Mouse (Mus musculus) liver, adult (tissue): ENCODE results near the gene Gusb.

Experiments
- GATA4 ChIP-seq: IDR thresholded peaks from 2 replicates; pipeline ENCODE4 v1.6.1; 2014; ENCODE audit warnings: mild to moderate bottlenecking, low read length; ENCODE audit not compliant: insufficient replicate concordance

Gene Gusb

DNA sequence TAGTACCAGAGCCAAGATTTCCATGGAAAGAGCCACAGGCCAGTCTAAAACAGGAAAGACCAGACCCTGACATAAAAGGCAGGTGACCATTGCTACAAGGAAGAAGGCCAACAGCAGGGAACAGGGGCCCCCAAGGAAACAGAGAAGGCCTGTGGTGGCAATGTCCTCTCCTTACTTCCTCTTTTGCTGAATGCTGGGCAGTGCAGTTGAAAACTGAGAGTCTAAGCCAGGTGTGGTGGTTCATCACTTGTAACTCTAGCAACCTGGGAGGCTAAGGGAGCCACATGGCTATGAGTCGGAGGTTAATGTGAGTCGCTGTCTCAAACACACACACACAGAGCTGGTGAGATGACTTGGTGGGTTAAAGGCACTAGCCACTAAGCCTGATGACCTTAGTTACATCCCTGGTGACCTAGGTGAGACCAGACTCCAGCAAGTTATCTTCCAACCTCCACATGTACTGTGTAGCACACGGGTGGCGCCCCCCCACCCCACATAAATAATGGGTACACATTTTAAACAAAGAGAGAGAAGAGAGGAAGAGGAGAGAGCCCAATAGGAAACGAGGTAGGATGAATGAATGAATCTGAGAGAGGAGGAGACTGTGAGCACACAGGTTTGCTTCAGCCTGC lies 1.4 kb downstream of the Gusb start:
- no peak for TF ChIP-seq GATA4

DNA sequence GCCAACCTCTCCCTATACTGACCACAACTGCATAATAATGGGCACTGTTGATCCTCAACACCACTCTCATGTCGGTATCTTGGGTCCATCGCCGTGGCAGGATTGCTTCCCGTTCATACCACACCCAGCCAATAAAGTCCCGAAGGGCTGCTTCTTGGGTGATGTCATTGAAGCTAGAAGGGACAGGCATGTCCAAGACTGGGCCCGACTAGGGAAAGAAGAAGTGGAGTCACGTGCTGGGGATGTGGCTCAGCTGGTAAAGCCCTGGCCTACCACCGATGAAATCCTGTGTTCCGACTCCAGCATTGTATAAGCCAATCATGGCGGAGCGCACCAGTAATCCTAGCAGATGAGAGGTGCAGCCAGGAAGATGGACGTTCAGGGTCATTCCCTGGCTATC lies 2.1 kb downstream of the Gusb start:
- no peak for TF ChIP-seq GATA4

DNA sequence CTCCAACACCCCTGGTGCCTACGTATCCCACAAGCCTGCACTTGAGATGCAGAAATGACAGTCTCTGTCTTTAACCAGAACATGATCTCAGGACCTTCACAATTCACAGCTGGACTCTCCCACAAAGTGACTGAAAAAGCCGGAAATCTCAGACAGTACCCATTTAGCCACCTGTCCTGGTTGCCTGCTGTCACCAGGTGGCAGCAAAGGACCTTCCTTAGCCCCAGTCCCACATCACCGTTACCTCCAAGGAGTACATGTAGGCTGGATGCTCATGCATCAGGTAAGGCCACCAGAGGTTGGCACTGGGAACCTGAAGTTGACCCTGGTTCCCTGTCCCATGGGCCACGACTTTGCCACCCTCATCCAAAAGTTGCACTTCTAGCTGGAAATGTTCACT lies 3.8 kb downstream of the Gusb start:
- no peak for TF ChIP-seq GATA4

DNA sequence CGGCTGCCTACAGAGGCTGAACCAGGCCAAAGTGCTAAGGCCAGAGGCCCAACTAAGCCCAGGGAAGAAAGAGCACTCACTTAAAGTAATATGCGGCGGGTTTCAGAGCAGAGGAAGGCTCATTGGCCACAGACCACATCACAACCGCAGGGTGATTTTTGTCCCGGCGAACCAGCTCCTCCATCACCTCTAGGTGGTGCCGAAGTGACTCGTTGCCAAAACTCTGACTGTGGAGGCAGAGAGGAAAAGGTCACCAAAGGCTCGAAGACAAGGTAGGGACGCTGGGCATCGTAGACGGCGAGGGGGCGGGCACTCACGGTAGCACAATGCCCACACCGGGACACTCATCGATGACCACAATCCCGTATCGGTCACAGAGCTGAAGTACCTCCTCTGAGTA lies 5.1 kb downstream of the Gusb start:
- no peak for TF ChIP-seq GATA4

DNA sequence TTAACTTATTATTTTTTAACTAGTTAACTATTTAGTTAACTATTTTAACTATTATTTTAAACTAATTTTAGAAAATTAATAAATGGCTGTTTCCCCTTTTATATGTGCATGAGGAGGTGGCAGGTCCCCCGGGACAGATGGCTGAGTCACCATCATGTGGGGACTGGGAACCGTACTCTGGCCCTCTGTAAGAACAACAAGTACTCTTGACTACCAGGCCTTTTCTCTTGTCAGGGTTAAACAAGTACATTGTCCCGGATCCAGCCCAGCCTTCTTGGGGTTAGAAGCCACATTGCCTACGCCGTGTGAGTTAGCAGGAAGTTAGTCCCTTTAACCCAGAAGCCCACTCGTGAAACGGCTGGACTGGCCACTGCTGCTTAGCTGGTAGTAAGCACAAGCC lies 7.9 kb downstream of the Gusb start:
- no peak for TF ChIP-seq GATA4

DNA sequence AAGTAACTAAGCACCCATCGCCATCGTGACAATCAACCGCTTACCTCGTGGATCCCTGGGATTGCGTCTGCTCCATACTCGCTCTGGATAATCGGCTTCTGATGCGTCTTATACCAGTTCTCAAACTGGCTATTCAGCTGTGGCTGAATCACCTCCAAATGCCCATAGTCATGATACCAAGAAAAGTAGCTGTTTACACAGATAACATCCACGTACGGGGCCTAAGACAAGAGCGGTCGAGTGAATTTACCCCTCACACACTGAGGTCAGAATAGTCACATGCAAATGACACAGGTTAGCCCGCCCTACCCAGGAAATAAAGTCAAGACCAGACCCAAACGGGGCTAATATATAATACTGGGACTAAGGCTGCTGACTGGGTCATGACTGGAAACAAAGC lies 9.5 kb downstream of the Gusb start:
- TF ChIP-seq GATA4: no peak

DNA sequence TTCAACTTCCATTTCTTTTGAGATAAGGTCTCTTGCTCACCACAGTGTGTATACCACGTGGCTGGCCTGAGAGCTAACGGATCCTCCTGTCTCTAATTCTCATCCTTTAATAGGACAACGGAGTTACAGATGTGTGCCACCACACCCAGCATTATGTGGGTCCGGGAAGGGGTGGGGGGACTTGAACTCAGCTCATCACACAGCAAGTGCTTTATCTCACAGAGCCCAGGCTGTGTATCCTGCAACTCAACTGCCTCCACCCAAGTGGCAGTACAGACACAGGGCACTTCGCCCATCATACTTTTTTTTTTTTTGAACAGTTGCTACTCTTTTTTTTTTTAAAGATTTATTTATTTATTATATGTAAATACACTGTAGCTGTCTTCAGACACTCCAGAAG lies 11.0 kb downstream of the Gusb start:
- TF ChIP-seq GATA4: no peak

DNA sequence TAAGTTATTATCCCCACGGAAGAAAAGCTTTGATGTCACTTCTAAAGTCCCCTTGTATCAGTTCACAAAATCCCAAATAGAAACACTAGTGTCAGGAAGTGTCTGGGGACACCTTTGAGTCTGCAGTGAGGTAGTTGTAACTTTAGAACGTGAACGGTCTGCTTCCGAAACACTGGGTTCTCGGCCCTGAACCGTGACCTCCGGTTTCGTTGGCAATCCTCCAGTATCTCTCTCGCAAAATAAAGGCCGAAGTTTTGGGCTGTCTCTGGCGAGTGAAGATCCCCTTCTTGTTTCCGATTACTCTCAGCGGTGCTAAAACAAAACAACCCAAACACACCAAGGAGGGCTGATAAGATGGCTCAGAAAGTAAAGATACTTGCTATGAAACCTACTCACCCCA lies 13.5 kb downstream of the Gusb start:
- no peak for TF ChIP-seq GATA4

DNA sequence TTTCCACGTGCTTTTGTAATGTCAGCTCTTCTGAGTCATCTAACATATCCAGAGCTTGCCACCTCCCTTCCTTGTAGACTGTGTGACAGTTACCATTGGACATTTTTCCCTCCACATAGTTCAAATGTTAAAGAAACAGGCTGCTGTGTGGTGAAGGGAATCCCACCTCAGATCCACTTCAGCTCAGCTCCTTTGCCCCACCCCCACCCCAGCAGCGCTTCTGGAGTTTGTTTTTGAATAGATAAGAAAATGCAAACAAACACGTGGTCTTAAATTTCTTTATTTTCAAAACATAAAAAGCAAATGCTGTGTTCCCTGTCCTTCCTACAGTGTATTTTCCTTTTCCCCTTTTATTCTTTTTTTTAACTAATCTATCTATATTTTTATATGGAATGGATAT lies 22.6 kb downstream of the Gusb start:
- TF ChIP-seq GATA4: no peak

DNA sequence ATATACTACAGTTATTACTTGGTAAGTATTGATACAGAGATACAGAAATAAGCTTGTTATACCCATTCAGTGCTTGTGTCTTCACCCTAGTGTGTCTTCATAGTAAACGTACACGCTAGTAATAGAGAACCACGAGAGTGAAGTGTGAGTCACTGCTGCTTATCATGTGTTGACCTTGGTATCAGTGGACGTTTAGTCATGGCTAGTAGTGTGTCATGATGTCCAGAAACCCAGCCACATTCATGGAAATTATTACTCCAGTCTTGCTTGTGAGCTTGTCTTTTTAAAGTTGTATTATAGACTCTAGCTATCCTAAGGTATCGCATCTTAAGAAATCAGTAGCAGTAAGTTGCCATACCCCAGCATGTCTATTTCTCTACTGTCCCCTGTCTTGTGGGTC lies 24.2 kb downstream of the Gusb start:
- no peak for TF ChIP-seq GATA4

DNA sequence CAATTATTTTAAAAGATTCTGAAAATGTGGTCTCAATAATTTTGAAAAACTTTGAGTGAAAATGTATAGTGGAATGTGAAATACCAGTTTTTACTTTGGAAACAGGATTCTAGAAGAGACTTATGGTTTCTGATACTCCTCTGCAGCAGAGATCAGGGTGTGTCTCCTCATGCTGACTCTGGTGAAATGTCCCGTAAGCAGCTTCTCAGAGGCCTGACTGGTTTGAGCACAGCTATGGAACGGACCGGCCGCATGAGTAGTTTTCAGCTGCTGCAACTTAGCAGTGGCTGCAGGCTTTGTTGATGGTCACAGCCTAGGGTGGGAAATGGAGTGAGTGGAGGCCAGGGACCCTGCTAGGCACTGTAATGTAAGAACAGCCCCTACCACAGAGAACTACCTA lies 25.1 kb downstream of the Gusb start:
- no peak for TF ChIP-seq GATA4

DNA sequence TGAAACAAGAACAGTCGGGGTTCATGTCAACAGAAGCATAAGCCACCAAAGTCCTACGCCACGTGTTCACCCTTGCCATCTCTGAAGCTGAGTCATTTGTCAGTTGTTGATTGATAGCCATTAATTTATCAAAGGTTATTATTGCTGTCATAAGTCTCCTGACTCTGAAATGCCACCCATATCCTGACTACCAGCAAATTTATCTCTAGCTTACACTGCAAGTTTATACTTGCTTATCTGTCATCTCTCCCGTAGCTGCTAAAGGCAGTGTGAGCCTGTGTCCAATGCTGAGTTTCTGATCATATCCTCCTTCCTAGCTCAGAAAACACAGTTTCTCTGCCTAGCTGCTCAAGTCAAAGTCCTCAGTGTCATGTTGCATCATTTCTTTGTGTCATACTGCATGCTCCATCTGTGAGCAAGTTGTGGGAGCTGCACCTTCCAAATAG lies 28.0 kb downstream of the Gusb start:
- no peak; the same call in 1 of the 2 replicates for TF ChIP-seq GATA4

DNA sequence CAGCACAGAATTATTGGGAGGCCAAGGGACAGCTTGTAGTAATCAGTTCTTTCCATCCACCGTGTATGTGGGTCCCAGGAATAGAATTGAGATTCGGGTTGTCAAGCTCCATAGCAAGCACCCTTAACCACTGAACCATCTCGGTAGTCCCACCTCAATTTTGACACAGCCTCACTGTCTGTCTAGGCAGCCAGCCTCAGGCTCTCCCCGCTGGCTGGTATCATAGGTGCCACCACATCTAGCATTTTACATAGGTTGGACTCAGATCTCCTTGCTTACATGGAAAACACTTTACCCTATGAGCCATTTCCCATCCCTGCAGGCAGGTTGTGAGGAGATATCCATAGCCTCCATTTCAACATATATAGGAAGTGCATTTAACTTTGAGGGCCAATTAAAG lies 28.5 kb downstream of the Gusb start:
- TF ChIP-seq GATA4: no peak

DNA sequence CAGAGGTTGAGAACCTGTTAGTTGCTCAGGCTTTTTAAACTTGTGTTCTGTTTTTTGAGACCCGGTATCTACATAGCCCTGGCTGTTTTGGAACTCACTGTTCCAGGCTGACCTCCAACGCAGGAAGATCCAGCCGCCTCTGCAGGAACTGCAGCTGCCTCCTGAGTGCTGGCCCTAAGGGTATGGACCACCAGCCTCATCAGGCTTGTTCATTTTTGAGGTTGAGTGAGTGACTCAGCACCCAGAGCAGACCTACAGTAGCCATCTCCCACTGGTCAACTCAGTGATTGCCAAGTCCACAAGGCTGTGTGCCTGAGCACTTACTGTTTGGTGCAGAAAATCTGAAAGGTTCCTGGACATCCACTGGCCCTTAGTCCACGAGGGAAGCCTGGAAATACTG lies 31.4 kb downstream of the Gusb start:
- TF ChIP-seq GATA4: no peak

DNA sequence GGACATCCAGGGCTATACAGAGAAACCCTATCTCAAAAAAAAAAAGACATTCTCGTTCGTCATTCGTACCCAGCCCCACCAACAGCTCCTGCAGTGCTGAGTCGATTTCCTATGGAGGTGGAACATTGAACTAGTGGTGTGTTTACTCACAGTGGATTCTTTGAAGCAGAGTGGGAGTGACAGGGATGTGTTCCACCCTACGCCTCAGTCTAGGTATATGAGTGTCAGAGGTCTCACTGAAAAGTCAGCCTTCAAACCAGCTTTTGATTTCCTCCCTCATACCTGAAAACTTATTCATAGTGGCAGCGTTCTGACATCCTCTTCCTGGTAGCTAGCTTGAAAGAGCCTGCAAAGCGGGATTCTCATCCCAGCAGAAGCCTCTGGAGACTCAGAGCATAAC lies 34.4 kb downstream of the Gusb start:
- no peak for TF ChIP-seq GATA4

DNA sequence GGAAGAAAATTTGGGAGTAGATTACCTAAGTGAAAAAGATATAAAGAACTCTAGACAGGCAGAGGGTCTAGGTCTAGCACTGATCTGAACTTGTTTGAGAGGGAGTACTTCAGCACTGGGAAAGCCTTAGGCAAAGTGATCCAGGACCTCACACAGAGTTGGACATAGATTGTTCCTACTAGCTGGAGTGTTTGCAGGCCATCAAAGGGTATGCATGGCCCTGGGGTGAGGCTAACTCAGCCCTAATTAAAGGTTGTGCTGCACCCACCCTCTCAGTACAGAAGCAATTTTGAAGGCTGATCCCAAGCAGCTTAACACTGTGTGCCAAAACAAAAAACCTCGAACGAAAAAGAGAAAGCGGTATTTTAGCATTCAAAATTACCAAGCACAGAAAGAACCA lies 36.4 kb downstream of the Gusb start:
- no peak for TF ChIP-seq GATA4

DNA sequence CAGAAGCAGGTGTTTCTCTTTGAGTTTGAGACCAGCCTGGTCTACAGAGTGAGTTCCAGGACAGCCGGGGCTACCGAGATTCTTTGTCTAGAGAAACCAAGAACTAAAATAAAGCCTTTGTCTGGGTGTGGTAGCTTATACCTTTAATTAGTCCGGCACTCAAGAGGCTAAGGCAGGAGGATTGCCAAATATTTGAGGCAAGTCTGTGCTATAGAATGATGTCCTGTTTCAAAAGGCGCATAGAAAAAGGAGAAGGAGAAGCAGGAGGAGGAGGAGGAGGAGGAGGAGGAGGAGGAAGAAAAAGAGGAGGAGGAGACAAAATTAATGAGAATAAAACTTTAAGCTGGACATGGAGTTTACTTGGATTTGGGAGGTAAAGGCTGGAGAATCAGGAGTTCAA lies 39.6 kb downstream of the Gusb start:
- TF ChIP-seq GATA4: no peak

DNA sequence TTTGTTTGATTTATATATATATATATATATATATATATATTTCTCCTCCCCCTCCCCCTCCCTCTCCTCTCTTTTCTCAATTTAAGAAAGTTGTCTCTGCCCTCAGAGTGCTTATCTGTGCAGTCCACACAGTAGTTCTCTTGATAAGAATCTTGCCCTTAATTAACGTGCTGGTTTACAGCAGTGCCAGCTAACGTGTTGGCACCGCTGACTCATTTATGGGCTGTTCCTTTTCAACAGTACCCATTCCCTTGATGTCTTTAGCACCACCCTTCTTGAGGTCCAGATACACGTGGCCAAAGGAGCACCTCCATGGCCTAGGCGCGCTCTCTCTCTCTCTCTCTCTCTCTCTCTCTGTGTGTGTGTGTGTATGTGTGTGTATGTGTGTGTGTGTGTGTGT lies 47.1 kb downstream of the Gusb start:
- TF ChIP-seq GATA4: no peak
